In the genomic region with DNA sequence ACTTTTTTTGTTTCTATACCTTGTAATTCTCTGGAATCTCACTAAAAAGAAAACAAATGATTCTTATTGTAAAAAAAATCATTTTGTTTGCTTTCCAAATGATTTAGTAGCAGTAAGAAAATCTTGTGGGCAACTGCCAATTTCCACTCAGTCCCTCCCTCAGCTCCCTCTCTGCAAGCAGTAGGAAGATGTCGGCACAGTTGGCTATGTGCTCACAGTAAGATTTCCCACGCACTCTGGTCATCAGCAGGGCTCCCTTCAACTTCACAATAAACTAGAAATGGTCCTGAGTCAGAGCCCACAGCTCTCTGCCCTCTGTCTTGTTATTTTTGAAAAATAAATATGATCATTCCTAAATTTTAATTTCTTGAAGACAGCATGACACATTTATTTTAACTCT, we compare ENCODE assay signal across 23 mouse cellular contexts. TPM values are rescaled to one million over a fixed set of nuclear protein-coding genes. Genes with fewer than 3 reads are reported as not detected.
DNase-seq lines count a peak whose midpoint lies in the region; ATAC-seq and TF ChIP-seq lines count a peak whose summit lies in the region.
"Had no signal": no experiment of that assay in that cellular context is flagged by ENCODE, and none has a peak within 500 bp of the region (broad histone marks: within the 10 kb centered on the region; RNA-seq: fewer than 3 reads in every experiment).

No protein-coding gene starts in this region.

- no peak for TF ChIP-seq CTCF in left cerebral cortex, adult 2 months (IDR thresholded peaks at IDR 0.05)

- no peak overlapping the region for H3K27ac ChIP-seq in left cerebral cortex, adult 2 months
- H3K27ac ChIP-seq: embryonic facial prominence, embryonic 10.5 days; heart, embryonic 13.5 days; hindbrain, embryonic 12.5 days; limb, embryonic 12.5 days; midbrain, embryonic 12.5 days had no signal

- intact Hi-C loops in left cerebral cortex, postnatal 4 days (cut with DNase I): no loop called here
- intact Hi-C loops in left cerebral cortex, adult 2 months (cut with DNase I): loop anchor here (2.0 kb wide), 1 partner anchor 51 kb away; no protein-coding TSS in a partner anchor

- H3K4me3 ChIP-seq in left cerebral cortex, adult 2 months: no peak overlapping the region
- H3K4me3 ChIP-seq: embryonic facial prominence, embryonic 10.5 days; heart, embryonic 13.5 days; hindbrain, embryonic 12.5 days; limb, embryonic 12.5 days; midbrain, embryonic 12.5 days had no signal

- no peak for DNase-seq in cerebellum, postnatal 4 days (ENCODE audit: low spot score in 2 of 2)
- peak; percentile 10 for DNase-seq in left cerebral cortex, postnatal 4 days
- DNase-seq in left cerebral cortex, adult 2 months (ENCODE audit: extremely low spot score in 1 of 2, low spot score in 2 of 2): no peak
- peak; percentile 36 for DNase-seq in cerebellum, adult 11-12 months
- DNase-seq in cerebellum, postnatal 10 days: peak; percentile 43 to 59
- DNase-seq in testis, postnatal 10 days (ENCODE audit: low spot score): no peak
- no peak for DNase-seq in left cerebral cortex, adult 11 months (ENCODE audit: low spot score)
- DNase-seq: adrenal gland, postnatal 14 days; gastrocnemius, postnatal 10 days; heart, postnatal 14 days; kidney, postnatal 25 days; liver, postnatal 0 days; lung, postnatal 14 days; thymus, postnatal 14 days had no signal

- ATAC-seq in cerebellum, adult (ENCODE audit: insufficient number of reproducible peaks, low FRiP score, low TSS enrichment): peak; percentile 85
- ATAC-seq: intestine, postnatal 0 days; liver, postnatal 0 days had no signal

RNA-seq across cellular contexts. Expression of a gene that starts 46.1 kb away (rescaled TPM):
- not detected for total RNA-seq in left cerebral cortex, postnatal 4 days (2021)
- not detected for total RNA-seq in left cerebral cortex, adult 2 months (2021)
- total RNA-seq: monocyte, adult 5-6 weeks; neutrophil, adult 5-6 weeks had no signal

Comparison
In these comparisons a context has a peak if more than half of its experiments do, and no peak if none do; other contexts are left out.
1. DNase-seq: peak in left cerebral cortex, postnatal 4 days (single experiment), cerebellum, adult 11-12 months (single experiment) and cerebellum, postnatal 10 days (2 of 2); none in cerebellum, postnatal 4 days (0 of 2), left cerebral cortex, adult 2 months (0 of 2), testis, postnatal 10 days (single experiment) and left cerebral cortex, adult 11 months (single experiment).